Mouse (Mus musculus) 416B (cell line): ENCODE data around the gene Tmem120b.

ENCODE experiments used
- DNase-seq: peaks from one replicate; pipeline ENCODE4 v3.0.0; 2011; ENCODE audit warnings: low read depth

Tmem120b gene

DNA sequence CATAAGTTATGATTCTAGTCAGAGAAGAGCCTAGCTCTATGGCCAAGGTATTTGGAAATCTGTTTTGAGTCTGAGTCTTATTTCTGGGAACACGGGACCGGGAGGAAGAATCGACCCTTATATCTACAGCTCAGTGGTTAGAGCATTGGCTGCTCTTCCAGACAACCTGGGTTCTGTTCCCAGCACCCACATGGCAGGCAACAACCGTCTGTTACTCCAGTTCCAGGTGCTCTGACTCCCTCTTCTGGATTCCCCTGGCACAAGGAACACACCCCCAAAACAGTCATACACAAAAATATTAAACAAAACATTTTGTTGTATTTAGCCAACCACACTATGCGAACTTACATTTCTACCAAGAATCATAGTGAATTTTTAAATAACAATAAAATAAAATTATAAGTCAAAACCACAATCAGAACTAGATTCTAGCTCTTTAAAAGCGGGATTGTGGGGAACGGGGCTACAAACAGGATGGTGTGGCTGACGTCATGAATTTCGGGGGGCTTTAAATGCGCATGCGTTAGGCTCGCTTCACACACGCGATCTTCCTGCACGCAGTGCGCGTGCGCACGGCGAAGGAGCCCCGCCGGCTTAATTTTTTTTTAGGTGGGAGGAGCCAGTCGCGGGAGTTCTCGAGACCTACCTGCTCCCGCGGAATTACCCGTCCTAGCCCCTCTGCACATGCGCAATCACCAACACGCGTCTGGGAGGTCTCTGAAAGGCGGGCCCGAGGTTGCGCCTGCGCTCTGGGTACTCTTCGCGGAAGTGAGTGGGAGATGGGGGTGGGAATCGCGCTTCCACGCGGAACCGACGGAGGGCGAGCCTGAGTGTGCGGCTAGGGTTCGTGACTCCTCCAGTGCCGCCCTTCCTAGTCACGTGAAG lies 10.6 kb upstream of the Tmem120b start:
- DNase-seq: peak; percentile 100

DNA sequence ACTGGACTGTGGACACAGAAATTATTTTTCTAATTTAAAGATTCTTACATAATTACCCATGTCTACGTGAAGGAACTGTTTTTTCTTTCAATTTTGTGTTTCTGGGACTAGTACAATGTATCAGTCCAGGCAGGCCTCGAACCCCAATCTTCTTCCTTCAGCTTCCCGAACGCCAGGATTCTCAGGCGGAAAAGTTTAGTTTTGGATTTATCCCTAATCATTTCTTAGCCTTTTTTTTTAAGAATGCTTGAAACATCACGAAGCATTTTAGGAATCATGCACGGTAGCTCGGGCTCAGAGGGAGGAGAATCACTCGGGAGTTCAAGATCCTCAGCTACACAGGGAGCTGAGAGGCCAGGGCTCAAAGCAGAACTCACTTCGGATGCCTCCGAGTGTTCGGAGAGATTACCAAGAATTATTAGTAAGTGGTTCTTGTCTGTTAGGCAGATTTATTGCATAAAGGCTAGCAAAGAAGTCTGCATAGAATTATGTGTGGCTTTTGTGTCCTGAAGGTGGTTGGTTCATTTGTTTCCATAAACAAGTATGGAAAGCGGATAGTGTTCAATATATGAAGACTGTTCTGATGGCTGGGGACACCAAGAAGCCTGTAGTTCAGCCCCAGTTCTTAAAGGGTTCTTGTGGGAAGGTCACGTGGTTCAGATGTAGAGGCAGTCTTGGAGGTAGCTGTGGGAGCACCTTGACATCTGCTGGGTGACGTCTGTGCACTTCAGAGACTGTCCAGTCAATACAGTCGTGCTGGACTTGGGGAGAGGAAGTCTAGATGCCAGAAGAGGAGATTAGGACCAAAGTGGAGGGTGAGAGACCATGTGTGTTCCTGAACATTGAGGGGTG lies 9.7 kb upstream of the Tmem120b start:
- DNase-seq: peak; percentile 63

DNA sequence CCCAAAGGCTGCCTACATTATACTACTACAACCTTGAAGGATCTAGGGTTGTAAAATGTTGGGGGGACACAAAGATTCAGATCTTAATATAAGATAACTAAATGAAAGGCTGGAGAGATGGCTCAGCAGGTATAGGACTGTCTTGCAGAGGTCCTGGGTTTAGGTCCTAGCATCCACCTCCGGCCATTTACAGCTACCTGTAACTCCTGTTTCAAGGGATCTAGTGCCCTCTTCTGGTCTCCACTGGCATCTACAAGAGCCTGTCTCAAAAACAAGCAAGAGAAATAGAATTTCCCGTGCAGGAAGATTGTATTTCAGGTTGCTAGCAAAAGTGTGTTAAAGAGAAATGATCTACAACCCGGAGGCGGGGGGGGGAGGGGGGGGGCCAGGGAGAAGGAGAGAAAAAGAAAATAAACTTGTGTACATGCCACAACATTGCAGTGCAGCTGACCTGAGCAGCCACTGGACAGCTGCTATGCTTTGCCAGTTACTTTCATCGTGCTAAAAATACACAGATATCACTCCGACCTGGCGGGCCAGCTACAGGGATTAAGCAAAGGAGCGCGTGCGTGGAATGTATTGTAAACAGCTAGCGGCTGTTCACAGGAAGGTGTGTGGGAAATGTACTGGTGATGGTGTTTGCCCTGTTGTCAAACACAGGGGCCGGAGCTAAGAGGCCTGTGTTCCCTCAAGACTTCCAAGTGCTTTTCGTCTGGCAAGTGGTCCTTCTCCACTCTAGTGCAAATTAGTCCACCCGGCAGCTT lies 8.3 kb upstream of the Tmem120b start:
- peak; percentile 88 for DNase-seq

DNA sequence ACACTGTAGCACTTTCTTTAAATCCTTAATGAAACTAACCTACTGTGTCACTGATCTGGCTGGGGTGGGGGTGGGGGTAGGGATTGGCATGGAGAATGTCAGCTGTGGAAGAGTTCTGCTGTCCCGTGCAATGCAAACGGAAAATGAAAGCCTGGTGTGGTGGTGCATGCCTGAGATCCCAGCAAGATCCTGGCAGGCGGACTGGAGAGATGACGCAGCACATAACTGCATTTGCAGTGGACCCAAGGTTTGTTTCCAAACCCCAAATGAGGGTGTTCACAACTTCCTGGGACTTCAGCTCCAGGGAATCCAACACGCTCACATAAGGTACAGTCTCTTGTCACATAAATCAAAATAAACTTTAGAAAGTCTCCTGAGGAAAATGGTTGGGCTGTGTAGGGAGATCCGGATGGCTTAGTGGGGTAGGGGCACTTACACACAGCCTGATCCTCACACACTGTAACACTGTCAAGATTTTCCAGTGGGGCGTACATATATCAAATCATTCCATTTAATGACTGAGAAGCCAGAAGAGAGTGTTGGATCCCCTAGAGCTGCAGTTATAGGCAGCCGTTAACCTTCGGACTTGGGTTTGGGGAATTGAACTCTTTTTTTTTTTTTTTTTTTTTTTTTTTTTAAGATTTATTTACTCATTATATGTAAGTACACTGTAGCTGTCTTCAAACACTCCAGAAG lies 7.4 kb upstream of the Tmem120b start:
- DNase-seq: no peak

DNA sequence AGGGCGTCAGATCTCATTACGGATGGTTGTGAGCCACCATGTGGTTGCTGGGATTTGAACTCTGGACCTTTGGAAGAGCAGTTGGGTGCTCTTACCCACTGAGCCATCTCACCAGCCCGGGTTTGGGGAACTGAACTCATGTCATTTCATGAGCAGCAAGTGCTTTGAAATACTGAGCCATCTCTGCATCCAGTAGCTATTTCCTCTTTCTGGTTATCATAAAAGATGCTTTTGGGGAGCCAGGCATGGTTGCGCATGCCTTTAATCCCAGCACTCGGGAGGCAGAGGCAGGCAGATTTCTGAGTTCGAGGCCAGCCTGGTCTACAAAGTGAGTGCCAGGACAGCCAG lies 6.8 kb upstream of the Tmem120b start:
- peak; percentile 41 for DNase-seq

DNA sequence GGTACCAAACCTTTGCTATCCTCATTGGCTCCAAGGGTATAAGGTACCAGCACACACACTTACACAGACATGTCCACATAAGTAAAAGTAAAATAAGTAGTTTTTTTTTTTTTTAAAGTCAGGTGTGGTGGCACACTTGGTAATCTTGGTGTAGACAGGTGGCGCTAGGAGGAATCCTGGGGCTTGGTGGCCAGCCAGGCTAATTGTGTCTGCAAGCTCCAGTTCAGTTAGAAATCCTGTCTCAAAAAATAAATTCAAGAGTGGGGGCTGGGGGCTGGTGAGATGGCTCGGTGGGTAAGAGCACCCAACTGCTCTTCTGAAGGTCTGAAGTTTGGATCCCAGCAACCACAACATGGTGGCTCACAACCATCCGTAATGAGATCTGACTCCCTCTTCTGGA lies 5.1 kb upstream of the Tmem120b start:
- DNase-seq: no peak

DNA sequence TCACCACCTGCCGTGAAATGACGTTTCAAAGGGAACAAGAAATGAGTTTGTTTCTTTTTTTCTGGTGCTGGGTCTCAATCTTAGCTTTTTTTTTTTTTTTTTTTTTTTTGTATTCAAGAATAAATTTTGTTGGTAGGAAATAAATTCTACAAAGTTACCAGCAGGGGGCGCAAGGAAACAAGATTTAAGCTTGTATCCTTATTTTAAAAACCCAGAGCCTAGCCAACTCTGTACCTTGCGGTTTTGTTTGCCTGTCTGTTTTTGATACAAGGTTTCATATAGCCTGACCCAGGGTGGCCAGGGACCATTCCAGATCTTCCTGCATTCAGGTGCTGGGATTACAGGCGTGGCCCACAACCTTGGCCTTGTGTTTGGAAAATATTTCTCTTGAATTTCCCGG lies 4.0 kb upstream of the Tmem120b start:
- peak; percentile 94 for DNase-seq

DNA sequence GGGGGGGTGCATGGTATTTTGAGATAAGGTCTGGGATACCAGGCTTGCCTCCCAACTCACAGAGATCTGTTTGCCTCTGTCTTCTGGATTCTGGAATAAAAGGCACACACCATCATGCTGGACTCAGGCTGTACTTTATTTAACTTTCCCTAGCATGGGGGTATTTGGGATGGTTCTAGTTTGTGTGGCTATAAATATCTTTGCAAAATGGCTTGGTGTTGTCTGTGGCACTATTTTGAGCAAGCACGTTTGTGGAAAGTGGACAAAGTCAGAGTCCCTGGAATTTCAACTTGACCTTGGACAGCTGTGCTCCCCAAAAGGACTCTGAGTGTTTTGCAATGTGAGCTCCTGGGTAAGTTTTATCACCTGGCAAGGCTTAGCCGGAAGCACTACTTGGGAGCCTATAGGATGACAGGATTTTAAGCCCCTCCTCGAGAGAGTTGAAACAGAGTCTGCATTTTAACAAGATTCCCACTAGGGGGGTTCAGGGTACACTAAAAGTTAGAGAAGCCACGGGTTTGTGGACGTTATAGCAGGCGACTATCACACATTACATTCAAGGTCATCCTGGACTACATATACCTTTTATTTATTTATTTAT lies 720 bp upstream of the Tmem120b start:
- peak; percentile 94 for DNase-seq

DNA sequence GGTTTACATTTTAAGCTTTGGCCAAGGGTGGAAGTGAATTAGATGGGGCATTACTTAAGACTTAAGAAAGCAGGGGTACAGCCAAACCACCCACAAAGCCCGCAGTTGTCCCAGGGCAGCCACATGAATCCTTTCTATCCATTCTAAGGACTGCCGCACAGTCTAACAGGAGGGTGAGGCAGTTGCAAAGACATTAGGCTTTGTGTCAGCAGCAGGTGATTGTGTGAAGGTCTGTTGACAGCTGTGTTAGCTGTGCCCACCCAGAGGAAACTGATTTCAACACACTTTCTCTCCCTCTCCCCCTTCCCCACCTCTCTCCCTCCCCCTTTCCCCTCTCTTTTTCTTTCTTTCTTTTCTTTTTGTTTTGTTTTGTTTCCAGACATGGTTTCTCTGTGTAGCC lies 499 bp downstream of the Tmem120b start:
- no peak for DNase-seq

DNA sequence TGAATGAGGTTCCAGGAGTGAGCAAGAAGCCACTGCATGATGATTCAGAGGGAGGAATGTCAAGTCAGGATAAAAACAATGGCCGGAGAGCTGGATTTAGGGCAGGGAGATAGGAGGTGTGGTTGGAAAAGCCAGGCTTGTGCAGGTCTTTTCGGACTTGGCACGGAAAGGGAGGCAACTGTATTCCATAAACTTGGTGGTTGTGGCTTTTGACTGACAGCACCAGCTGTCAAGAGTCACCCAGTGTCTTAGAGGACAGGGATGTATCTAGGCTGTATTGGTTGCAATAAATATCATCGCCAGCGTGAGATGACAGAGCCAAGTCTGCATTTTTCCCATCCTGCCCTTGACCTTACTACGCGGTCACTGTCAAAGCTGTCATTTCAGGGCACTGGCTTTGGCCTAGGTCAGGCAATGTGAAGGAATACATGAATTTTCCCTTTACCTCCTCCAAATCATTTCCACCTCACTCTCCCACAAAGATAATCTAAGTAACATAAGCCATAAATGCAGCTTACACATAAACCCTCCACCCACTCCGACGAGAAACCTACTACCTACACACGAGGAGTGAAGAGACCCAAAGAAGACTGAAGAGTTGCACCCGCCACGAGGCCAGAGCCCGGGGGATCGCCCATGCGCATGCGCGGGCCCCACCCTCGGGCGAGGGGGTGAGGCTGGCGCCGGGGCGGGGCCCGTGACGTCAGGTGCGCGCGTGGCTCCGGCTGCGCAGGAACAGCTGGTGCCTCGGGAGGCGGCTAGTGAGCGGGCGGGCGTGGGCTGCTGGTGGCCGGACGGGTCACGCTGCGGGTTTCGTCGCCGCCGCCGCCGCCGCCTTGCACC lies 7.6 kb downstream of the Tmem120b start:
- DNase-seq: peak; percentile 90

DNA sequence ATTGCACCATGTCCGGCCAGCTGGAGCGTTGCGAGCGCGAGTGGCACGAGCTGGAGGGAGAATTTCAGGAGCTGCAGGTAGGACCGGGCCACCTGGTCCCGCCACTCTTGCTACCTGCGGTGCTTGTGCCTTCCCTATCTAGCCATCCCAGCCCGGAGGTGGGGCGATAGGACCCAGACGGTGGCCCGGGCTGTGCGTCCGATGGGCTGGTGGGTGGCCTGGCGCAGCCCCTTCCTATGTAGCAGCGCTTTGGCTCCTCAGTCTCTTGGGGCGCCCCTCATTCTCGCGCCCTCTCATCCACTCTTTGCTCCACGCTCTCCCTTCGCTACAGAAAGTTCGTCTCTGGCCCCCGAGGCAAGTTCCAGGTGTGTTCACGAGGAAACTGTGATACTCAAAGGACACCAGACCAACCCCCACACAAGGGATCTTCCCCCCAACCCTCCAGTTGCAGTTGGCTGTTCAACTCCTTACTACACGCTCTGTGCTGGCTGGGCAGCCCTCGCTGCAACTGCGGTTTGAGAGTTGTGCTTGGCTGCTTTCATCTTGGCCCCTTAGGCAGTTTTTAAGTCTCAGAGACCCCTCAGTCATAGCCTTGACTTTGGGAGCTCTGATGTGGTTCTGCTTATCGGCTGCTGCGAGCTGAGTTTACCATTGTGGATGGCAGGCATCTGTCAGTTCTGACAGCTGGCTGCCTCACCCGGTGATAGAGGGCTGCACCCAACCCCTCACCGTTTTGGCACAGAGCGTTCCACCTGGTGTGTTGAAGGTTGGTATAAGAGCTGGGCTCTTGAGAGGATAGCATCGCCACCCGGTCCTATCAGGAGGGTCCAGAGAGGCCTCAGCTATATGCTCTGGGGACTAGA lies 8.4 kb downstream of the Tmem120b start:
- DNase-seq: peak; percentile 31

DNA sequence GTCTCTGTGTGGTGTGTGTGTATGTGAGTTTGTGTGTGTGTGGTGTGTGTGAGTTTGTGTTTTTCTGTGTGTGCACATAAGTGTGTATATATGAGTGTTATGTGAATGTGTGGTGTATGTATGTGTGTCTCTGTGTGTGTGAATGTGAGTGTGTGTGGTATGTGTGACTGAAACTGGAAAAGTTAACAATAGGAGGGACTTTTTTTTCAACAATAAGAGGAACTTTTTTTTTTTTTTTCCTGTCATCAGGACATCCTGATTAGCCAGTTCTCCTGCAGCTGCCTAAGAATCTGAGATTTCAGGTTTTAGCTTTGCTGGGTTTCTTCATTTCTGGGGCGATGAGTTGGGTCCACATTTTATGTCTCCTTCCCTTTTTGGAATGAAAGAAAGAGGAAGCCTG lies 11.4 kb downstream of the Tmem120b start:
- no peak for DNase-seq

DNA sequence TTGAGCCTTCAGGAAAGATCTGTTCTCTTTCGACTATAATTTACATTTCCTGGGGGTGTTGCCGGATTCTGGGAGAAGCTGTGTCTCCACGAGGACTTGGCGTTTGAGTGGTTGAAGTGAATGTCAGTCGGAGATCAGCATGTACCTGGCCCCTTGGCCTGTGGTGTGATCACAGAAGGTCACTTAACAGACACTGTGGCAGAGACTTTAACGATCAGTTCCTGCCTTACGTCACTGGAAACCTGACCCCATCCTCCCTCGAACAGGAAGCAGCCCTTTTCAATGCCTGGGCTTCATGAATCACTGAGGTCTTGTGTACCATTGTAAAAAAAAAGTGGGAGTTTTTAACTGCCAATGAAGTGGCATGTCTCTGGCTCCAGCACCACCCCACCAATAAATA lies 11.8 kb downstream of the Tmem120b start:
- peak; percentile 92 for DNase-seq

DNA sequence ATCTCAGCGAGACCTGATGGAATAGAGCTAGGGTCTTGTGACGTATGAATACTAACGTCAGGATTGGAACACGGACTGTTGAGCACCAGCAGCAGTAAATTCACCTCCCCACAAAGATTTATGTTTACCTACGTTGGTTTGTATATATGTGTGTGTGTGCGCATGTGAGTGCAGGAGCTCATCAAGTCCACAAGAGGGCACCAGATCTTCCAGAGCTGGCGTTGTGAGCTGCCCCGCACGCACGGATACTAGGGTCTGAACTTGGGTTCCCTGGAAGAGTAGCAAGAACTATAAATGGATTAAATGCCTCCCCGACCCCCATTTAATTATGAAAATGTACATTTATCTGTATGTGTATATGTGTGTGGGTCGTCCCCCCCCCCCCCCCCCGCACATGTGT lies 12.3 kb downstream of the Tmem120b start:
- DNase-seq: peak; percentile 29

DNA sequence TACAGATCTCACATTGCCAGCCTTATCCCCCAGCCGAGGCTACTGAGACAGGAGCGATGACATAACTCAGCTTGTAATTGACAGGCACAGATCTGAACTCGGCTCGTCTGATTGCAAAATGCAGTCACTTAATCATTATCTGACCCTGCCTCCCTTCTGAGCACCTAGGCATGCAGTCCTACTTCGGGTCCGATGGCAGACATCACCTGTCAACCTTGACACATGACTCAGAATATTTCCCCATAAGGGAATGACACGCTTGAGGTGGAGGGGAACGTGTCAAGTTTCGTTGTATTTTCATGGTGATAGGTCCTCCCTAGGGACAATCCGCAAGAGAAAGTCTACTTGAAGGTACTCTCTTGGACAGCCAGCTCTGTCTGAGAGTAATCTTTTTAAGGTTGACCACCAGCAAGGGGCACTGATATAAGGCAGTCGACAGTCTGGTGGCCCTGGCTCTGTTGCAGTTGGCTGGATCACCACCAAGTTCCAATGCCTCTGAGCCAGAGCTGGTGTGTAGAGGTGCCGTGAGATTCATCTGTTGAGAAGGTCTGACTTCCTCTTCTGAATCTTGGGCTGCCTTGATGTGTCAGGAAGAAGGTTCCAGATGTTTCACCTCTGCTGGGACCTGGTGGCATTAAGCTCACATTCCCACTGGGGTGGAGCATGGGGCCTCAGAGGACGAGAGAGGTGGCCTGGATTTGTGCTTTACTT lies 15.3 kb downstream of the Tmem120b start:
- no peak for DNase-seq

DNA sequence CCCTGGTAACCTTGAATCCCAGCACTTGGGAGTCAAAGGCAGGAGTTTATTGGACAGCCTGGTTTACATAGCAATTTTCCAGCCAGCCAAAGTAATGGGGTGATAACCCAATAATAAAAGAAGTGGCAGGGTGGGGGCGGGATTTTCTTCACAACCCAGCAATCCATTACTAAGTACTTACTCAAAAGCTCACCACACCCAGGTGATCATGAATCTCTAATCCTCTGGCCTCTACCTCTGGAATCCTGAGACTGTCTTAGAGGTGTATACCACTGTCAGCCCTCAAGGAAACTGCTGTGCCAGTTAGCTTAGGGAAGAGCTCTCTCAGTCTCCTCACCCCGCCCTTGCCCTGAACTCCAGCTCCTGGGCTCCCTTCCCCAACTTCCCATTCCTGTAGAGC lies 18.3 kb downstream of the Tmem120b start:
- DNase-seq: no peak

DNA sequence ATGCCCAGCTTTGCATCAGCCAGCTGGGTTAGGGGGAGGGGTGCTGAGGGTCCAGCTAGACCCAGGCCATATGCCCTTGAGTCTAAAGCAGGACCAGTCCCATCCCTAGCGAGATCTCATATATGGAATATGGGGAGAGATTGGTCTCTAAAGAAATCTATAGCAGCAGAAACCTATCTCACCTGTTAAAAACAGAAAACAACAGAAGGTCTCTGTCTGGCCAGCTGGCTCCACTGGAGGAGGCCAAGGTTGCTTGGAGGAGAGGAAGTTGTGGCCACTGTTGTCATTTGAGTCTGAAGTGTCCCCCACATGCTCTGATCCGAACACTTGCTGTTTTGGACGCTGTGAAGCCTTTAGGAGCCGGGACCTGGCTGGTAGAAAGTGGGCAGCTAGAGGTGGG lies 20.6 kb downstream of the Tmem120b start:
- DNase-seq: no peak

DNA sequence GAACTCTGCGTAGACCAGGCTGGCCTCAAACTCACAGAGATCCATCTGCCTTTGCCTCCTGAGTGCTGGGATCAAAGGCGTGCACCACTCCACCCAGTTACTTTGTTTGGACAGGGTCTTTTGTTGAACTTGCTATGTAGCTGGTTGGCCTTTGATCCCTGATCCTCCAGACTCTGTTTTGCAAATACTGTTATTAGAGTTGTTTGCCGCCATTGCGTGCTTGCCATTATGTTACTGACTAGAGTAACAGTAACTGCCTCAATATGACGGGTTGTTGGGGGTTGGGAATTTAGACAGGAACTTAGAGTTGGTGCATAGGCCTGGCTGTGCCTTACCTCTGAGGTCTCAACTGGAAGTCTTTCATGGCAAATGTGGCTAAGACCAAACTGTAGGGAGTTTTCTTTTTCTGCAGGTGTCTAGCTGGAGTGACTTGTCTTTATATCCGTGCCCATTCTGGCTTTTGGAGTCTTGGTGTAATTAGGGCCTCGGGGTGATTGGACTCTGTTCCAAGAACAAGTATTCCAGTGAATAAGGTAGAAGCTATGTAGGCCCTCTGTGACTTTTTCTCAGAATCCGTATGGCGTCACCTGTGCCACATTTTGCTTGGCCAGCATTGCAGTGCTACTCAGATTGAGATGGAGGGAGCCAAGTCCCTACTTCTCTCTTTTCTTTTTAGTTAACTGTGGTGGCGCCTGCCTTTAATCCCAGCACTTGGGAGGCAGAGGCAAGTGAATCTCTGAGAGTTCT lies 22.5 kb downstream of the Tmem120b start:
- no peak for DNase-seq
